Mouse (Mus musculus): ENCODE measurements around the gene Hps3. TPM values are rescaled to one million over a fixed set of nuclear protein-coding genes. Genes with fewer than 3 reads are reported as not detected.
"Not testable (repeated sequence)": the region's sequence is repeated elsewhere in the genome, so short reads cannot be mapped to it uniquely, and the experiment has no call there.

Gene Hps3
- total RNA-seq, 4 experiments from 2014 or later, result 16.2 to 24.2 (median 19.1) TPM

- DNase-seq, result no peak
Measured at GRCm38 (mm10) chr3:20005611-20006010, 29.5 kb downstream of the Hps3 start.

- no peak for DNase-seq
Measured at GRCm38 (mm10) chr3:20004422-20004821, 30.7 kb downstream of the Hps3 start.

- DNase-seq, result peak; percentile 11
Measured at GRCm38 (mm10) chr3:20002786-20003185, 32.3 kb downstream of the Hps3 start.

GRCm38 (mm10) chr3:20000806-20001205 lies 34.3 kb downstream of the Hps3 start:
- no peak for DNase-seq

- DNase-seq, result no peak
Measured at GRCm38 (mm10) chr3:19999551-19999950, 35.6 kb downstream of the Hps3 start.

- no peak for DNase-seq
Measured at GRCm38 (mm10) chr3:19992388-19992787, 42.7 kb downstream of the Hps3 start.

GRCm38 (mm10) chr3:19990031-19990430 lies 45.1 kb downstream of the Hps3 start:
- peak; percentile 14 for DNase-seq

GRCm38 (mm10) chr3:19986123-19986522 lies 49.0 kb downstream of the Hps3 start:
- DNase-seq, result no peak

GRCm38 (mm10) chr3:19982846-19983245 lies 52.3 kb downstream of the Hps3 start:
- no peak for DNase-seq

GRCm38 (mm10) chr3:19981156-19981555 lies 54.0 kb downstream of the Hps3 start:
- no peak for DNase-seq

GRCm38 (mm10) chr3:19978474-19978873 lies 56.6 kb downstream of the Hps3 start:
- DNase-seq, result peak; percentile 12

- no peak for DNase-seq
Measured at GRCm38 (mm10) chr3:19966072-19966471, 69.0 kb downstream of the Hps3 start.

GRCm38 (mm10) chr3:19965239-19965638 lies 69.9 kb downstream of the Hps3 start:
- DNase-seq, result no peak

- DNase-seq, result no peak
Measured at GRCm38 (mm10) chr3:19964625-19965188, 70.4 kb downstream of the Hps3 start.

- no peak for DNase-seq
Measured at GRCm38 (mm10) chr3:19962769-19963513, 72.2 kb downstream of the Hps3 start.

- no peak for DNase-seq
Measured at GRCm38 (mm10) chr3:19961341-19961740, 73.8 kb downstream of the Hps3 start.

- DNase-seq, result no peak
Measured at GRCm38 (mm10) chr3:19960570-19961114, 74.5 kb downstream of the Hps3 start.

GRCm38 (mm10) chr3:19958983-19959382 lies 76.1 kb downstream of the Hps3 start:
- no peak for DNase-seq

- no peak for DNase-seq
Measured at GRCm38 (mm10) chr3:19958031-19958430, 77.1 kb downstream of the Hps3 start.

GRCm38 (mm10) chr3:19956885-19957284 lies 78.2 kb downstream of the Hps3 start, which contains the start of gene Cp:
Gene Cp (plus strand): TSS chr3:19957054.
- DNase-seq, result no peak

GRCm38 (mm10) chr3:19953865-19954264 lies 81.2 kb downstream of the Hps3 start:
- peak; percentile 77 for DNase-seq

GRCm38 (mm10) chr3:19953425-19953824 lies 81.7 kb downstream of the Hps3 start:
- no peak for DNase-seq

- not testable (repeated sequence) for DNase-seq
Measured at GRCm38 (mm10) chr3:19949401-19949800, 85.7 kb downstream of the Hps3 start.

- DNase-seq, result no peak
Measured at GRCm38 (mm10) chr3:19948552-19948951, 86.6 kb downstream of the Hps3 start.

Measured in adrenal gland, adult 8-10 months (tissue).